Mouse (Mus musculus): ENCODE measurements around the gene Tctex1d4. TPM values are rescaled to one million over a fixed set of nuclear protein-coding genes. Genes with fewer than 3 reads are reported as not detected.

Gene Tctex1d4
- 0.21 TPM for polyA plus RNA-seq (2021)

- CTCF ChIA-PET = interaction anchor here (1.1 to 1.5 kb wide), 4 partner anchors 14 to 124 kb away, joined by 3 to 4 read pairs (median 4); no protein-coding TSS in a partner anchor
Measured at GRCm38 (mm10) chr4:117126675-117127290, at the start of gene Tctex1d4. Gene Tctex1d4 (plus strand): TSS chr4:117126794.

GRCm38 (mm10) chr4:117087948-117088640, 38.5 kb upstream of the Tctex1d4 start:
- no peak for TF ChIP-seq CTCF (IDR thresholded peaks at IDR 0.05)
- in situ Hi-C loops (cut with MboI; ENCODE audit: low pct_unique_long_range_greater_than_20kb) = no loop called here
- ChIA-PET POLR2A (no interaction called here), CTCF (no interaction called here)
- no peaks in the 10 kb centered on the region for H3K27me3 ChIP-seq
- DNase-seq (ENCODE audit: low read depth, low spot score) (no peak), ATAC-seq (no peak)

More at GRCm38 (mm10) chr4:117126675-117127290, at the start of gene Tctex1d4:
- POLR2A ChIA-PET = no interaction called here
- in situ Hi-C loops (cut with MboI; ENCODE audit: low pct_unique_long_range_greater_than_20kb) = loop anchor here (10.0 kb wide), 1 partner anchor 402 kb away; the partner anchor contains the start of gene Tesk2
- H3K27me3 ChIP-seq = no peaks in the 10 kb centered on the region
- DNase-seq (ENCODE audit: low read depth, low spot score) (no peak), ATAC-seq (peak; percentile 65)
- no peak for TF ChIP-seq CTCF (IDR thresholded peaks at IDR 0.05)

DNA sequence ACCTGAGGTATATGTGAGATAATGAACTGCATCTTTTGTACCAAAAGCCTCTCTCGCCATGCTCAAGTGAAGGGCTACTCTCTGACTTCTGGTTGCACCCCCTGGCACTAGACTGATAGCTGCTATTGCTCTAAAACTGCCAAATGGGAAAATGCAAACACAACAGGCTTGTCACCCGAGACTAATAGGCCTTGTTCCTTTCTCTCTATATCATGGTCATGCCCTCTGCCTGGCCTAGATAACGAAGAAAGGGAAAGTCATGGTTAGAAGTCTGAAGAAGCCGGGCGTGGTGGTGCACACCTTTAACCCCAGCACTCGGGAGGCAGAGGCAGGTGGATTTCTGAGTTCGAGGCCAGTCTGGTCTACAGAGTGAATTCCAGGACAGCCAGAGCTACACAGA, 36.0 kb upstream of the Tctex1d4 start:
- ATAC-seq (no peak), DNase-seq (ENCODE audit: low read depth, low spot score) (no peak)
- in situ Hi-C loops (cut with MboI; ENCODE audit: low pct_unique_long_range_greater_than_20kb) = no loop called here
- ChIA-PET CTCF (interaction anchor here (1.3 kb wide), 1 partner anchor 11 kb away, joined by 3 read pairs; no protein-coding TSS in a partner anchor), POLR2A (interaction anchor here (0.9 to 1.1 kb wide), 2 partner anchors 14 to 30 kb away, joined by 3 to 5 read pairs; no protein-coding TSS in a partner anchor)
- no peak for TF ChIP-seq CTCF (IDR thresholded peaks at IDR 0.05)
- no peaks in the 10 kb centered on the region for H3K27me3 ChIP-seq

GRCm38 (mm10) chr4:117094626-117095361, 31.8 kb upstream of the Tctex1d4 start:
- in situ Hi-C loops (cut with MboI; ENCODE audit: low pct_unique_long_range_greater_than_20kb) = no loop called here
- no peak for DNase-seq (ENCODE audit: low read depth, low spot score)
- no peak for TF ChIP-seq CTCF (IDR thresholded peaks at IDR 0.05)
- no peak for ATAC-seq
- ChIA-PET CTCF (no interaction called here), POLR2A (interaction anchor here (0.6 kb wide), 1 partner anchor 48 kb away, joined by 6 read pairs; no protein-coding TSS in a partner anchor)
- no peaks in the 10 kb centered on the region for H3K27me3 ChIP-seq

DNA sequence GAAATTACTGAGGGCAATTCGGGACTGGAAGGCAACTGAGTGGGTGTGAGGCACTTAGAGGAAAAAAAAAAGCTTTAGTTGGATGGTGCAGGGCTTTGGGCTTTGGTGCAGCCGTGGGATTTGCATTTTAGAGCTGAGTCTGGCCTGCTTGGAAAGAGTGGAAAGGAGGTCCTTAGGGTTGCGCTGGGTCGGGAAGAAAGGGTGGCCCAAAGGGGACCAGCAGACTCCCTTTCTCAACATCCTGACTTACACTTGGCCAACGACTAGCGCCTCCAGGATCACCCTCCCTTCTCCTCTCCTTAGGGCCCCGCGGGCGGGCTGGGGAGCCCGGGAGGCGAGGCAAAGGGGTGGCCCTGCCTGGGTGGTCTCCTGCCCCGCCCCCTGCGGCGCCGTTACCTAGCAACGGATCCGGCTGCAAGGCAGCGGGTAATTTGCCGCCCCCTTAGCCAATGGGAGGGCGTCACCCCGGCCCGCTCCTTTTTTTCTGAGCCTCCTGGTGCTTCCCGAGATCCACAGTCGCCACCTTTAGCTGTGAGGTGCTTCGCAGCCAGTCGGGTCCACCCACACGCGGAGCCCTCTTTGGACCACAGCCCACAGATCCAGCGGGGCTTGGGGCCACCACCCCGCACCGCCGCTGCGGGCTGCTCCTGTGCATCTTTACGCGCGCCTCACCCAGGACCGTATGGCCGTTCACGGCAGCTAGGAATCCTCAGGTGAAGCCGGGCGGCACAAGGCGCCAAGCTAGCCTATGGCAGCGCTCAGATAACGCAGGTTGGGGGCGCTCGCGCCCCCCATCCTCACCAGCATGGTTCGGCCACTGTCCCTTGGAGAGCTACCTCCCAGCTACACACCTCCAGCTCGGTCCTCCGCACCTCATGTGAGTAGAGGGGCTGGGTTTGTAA, 30.8 kb upstream of the Tctex1d4 start, which contains the start of gene Ptch2:
Ptch2 (plus strand) TSS at position 525 of the 902 bp plus-strand sequence.
- CTCF ChIA-PET = no interaction called here
- no peak for TF ChIP-seq CTCF (IDR thresholded peaks at IDR 0.05)
- ATAC-seq (peak; percentile 31), DNase-seq (ENCODE audit: low read depth, low spot score) (no peak)
- in situ Hi-C loops (cut with MboI; ENCODE audit: low pct_unique_long_range_greater_than_20kb) = no loop called here
- no peaks in the 10 kb centered on the region for H3K27me3 ChIP-seq
- POLR2A ChIA-PET = no interaction called here

- DNase-seq (ENCODE audit: low read depth, low spot score) = no peak
- CTCF ChIA-PET = no interaction called here
Measured at GRCm38 (mm10) chr4:117096666-117097065, 29.9 kb upstream of the Tctex1d4 start.

GRCm38 (mm10) chr4:117097969-117098763, 28.4 kb upstream of the Tctex1d4 start:
- CTCF ChIA-PET = no interaction called here
- ATAC-seq = no peak

More at GRCm38 (mm10) chr4:117096666-117097065, 29.9 kb upstream of the Tctex1d4 start:
- in situ Hi-C loops (cut with MboI; ENCODE audit: low pct_unique_long_range_greater_than_20kb) = no loop called here
- POLR2A ChIA-PET = no interaction called here
- H3K27me3 ChIP-seq = no peaks in the 10 kb centered on the region
- TF ChIP-seq CTCF (IDR thresholded peaks at IDR 0.05) = no peak
- ATAC-seq = no peak

GRCm38 (mm10) chr4:117098764-117099036, 27.9 kb upstream of the Tctex1d4 start:
- ATAC-seq (no peak), DNase-seq (ENCODE audit: low read depth, low spot score) (no peak)
- POLR2A ChIA-PET = no interaction called here
- no peak for TF ChIP-seq CTCF (IDR thresholded peaks at IDR 0.05)
- in situ Hi-C loops (cut with MboI; ENCODE audit: low pct_unique_long_range_greater_than_20kb) = no loop called here
- H3K27me3 ChIP-seq = no peaks in the 10 kb centered on the region
- CTCF ChIA-PET = no interaction called here

More at GRCm38 (mm10) chr4:117097969-117098763, 28.4 kb upstream of the Tctex1d4 start:
- in situ Hi-C loops (cut with MboI; ENCODE audit: low pct_unique_long_range_greater_than_20kb) = no loop called here
- no peak for DNase-seq (ENCODE audit: low read depth, low spot score)
- no peak for TF ChIP-seq CTCF (IDR thresholded peaks at IDR 0.05)
- H3K27me3 ChIP-seq = no peaks in the 10 kb centered on the region
- POLR2A ChIA-PET = no interaction called here

GRCm38 (mm10) chr4:117100036-117100435, 26.6 kb upstream of the Tctex1d4 start:
- in situ Hi-C loops (cut with MboI; ENCODE audit: low pct_unique_long_range_greater_than_20kb) = no loop called here
- CTCF ChIA-PET = no interaction called here
- no peak for TF ChIP-seq CTCF (IDR thresholded peaks at IDR 0.05)

More at GRCm38 (mm10) chr4:117100036-117100435, 26.6 kb upstream of the Tctex1d4 start:
- ATAC-seq (no peak), DNase-seq (ENCODE audit: low read depth, low spot score) (no peak)
- no peaks in the 10 kb centered on the region for H3K27me3 ChIP-seq
- POLR2A ChIA-PET = no interaction called here
